Mouse (Mus musculus): ENCODE measurements around the gene Plb1.

- TF ChIP-seq POLR2A (IDR thresholded peaks at IDR 0.05; ENCODE audit: borderline replicate concordance, extremely low read depth, insufficient read depth, insufficient read length, poor library complexity, severe bottlenecking) (no peak), CTCF (IDR thresholded peaks at IDR 0.05; ENCODE audit: borderline replicate concordance, extremely low read depth, insufficient read depth, insufficient read length) (no peak)
These were observed 12.9 kb downstream of the Plb1 start for GRCm38 (mm10) chr5:32245385-32245784.

Measured in brain, embryonic 14.5 days (tissue).